Mouse (Mus musculus) liver, embryonic 11.5 days (tissue): ENCODE measurements around the gene Lrch1. TPM values are rescaled to one million over a fixed set of nuclear protein-coding genes. Genes with fewer than 3 reads are reported as not detected.

Experiments
- ATAC-seq: fragments of 200-750 bp; cut with Nextera tagmentation; replicated peaks from 2 replicates; pipeline ENCODE4 v1.8.0; 2017; ENCODE audit warnings: moderate number of reproducible peaks, mild to moderate bottlenecking, moderate TSS enrichment, moderate library complexity; ENCODE audit not compliant: low FRiP score
- DNase-seq: peaks from one replicate; pipeline ENCODE4 v3.0.0-alpha.2; 2017; ENCODE audit warnings: low spot score
- H3K27ac ChIP-seq: fragments of 300-500 bp; sonication (generic); 2 replicates; pipeline ENCODE4 v1.5.1; 2014; ENCODE audit warnings: mild to moderate bottlenecking, low read depth, low read length, control low read depth
- H3K27me3 ChIP-seq: fragments of 300-500 bp; sonication (generic); replicated peaks from 2 replicates; pipeline ENCODE4 v1.6.1; 2014; ENCODE audit warnings: low read length, mixed read lengths; ENCODE audit not compliant: control insufficient read depth, insufficient read depth
- H3K36me3 ChIP-seq: fragments of 300-500 bp; sonication (generic); 2 replicates; pipeline ENCODE4 v1.6.1; 2014; ENCODE audit warnings: mild to moderate bottlenecking, low read length, moderate library complexity, mixed read lengths; ENCODE audit not compliant: control insufficient read depth, insufficient read depth
- H3K4me1 ChIP-seq: fragments of 300-500 bp; sonication (generic); replicated peaks from 2 replicates; pipeline ENCODE4 v1.6.1; 2014; ENCODE audit warnings: low read length, mixed read lengths; ENCODE audit not compliant: control insufficient read depth, insufficient read depth
- H3K4me2 ChIP-seq: fragments of 300-500 bp; sonication (generic); 2 replicates; pipeline ENCODE4 v1.6.1; 2014; ENCODE audit warnings: mild to moderate bottlenecking, control low read depth, moderate library complexity
- H3K4me3 ChIP-seq: fragments of 300-500 bp; sonication (generic); 2 replicates; pipeline ENCODE4 v1.5.1; 2014; ENCODE audit warnings: low read depth, low read length, control low read depth
- H3K9ac ChIP-seq: fragments of 300-500 bp; sonication (generic); 2 replicates; pipeline ENCODE4 v1.6.1; 2014; ENCODE audit warnings: low read depth, low read length, control low read depth
- H3K9me3 ChIP-seq: fragments of 300-500 bp; sonication (generic); 2 replicates; pipeline ENCODE4 v1.6.1; 2016; ENCODE audit warnings: low read length, inconsistent platforms, mixed read lengths; ENCODE audit not compliant: control insufficient read depth
- WGBS: fragments of 180-500 bp; shearing (Covaris S2); extraction: QIAGEN DNeasy Blood & Tissue Kit; methylation state at CpG from one replicate; pipeline ENCODE4 v1.1.7; 2014; 5-methylcytosine and 5-hydroxymethylcytosine counted together
- polyA plus RNA-seq: library from polyadenylated mRNA; unstranded; fragments of >200 nt; fragmentation: Nextera tagmentation; extraction: Ambion mirVana; gene quantifications from 2 replicates; pipeline ENCODE4 v1.2.1, GENCODE M21; 2014

Gene Lrch1
- polyA plus RNA-seq, 1 experiment from 2014 or later, result 8.0 TPM

GRCm38 (mm10) chr14:74983079-74983478 lies 35.4 kb upstream of the Lrch1 start:
- H3K4me3 ChIP-seq, result no peak overlapping the region
- no peak overlapping the region for H3K4me2 ChIP-seq
- no peaks in the 10 kb centered on the region for H3K9me3 ChIP-seq
- DNase-seq (no peak), ATAC-seq (no peak)
- H3K36me3 ChIP-seq, result no peaks in the 10 kb centered on the region
- H3K27ac ChIP-seq, result no peak overlapping the region
- H3K27me3 ChIP-seq, result no peaks in the 10 kb centered on the region
- H3K4me1 ChIP-seq, result no peaks in the 10 kb centered on the region
- no peak overlapping the region for H3K9ac ChIP-seq
- 64% methylated on average over 5 of the region's 5 CpGs for WGBS

GRCm38 (mm10) chr14:74981016-74981415 lies 33.3 kb upstream of the Lrch1 start:
- Histone ChIP-seq H3K36me3 (no peaks in the 10 kb centered on the region), H3K9me3 (no peaks in the 10 kb centered on the region), H3K27ac (no peak overlapping the region), H3K9ac (no peak overlapping the region), H3K4me3 (no peak overlapping the region), H3K4me2 (no peak overlapping the region), H3K27me3 (no peaks in the 10 kb centered on the region), H3K4me1 (no peaks in the 10 kb centered on the region; the same call in 1 of the 2 replicates)
- ATAC-seq (no peak), DNase-seq (no peak)
- WGBS, result 61% methylated on average over 3 of the region's 3 CpGs

GRCm38 (mm10) chr14:74976972-74977371 lies 29.3 kb upstream of the Lrch1 start:
- DNase-seq (no peak), ATAC-seq (no peak)
- no peak overlapping the region for H3K4me3 ChIP-seq
- peaks cover 18% of the 10 kb centered on the region for H3K4me1 ChIP-seq
- H3K9me3 ChIP-seq, result no peaks in the 10 kb centered on the region
- WGBS, result 62% methylated on average over 6 of the region's 6 CpGs
- H3K36me3 ChIP-seq, result no peaks in the 10 kb centered on the region
- no peak overlapping the region for H3K27ac ChIP-seq
- H3K27me3 ChIP-seq, result no peaks in the 10 kb centered on the region
- H3K9ac ChIP-seq, result no peak overlapping the region
- peak overlapping the region; percentile 35; the same call in 1 of the 2 replicates for H3K4me2 ChIP-seq

- H3K4me1 ChIP-seq, result peaks cover 26% of the 10 kb centered on the region
- H3K9ac ChIP-seq, result no peak overlapping the region
- no peaks in the 10 kb centered on the region for H3K9me3 ChIP-seq
- DNase-seq, result no peak
- H3K27ac ChIP-seq, result 0 out of 2 replicates have a peak overlapping the region, but pooled peaks have one; percentile 50
- WGBS, result 36% methylated on average over 10 of the region's 10 CpGs
- no peak for ATAC-seq
- no peak overlapping the region for H3K4me3 ChIP-seq
- no peaks in the 10 kb centered on the region for H3K27me3 ChIP-seq
- no peaks in the 10 kb centered on the region for H3K36me3 ChIP-seq
- 0 out of 2 replicates have a peak overlapping the region, but pooled peaks have one; percentile 13 for H3K4me2 ChIP-seq
These were observed 26.5 kb upstream of the Lrch1 start for GRCm38 (mm10) chr14:74974136-74974651.

GRCm38 (mm10) chr14:74972687-74973086 lies 25.0 kb upstream of the Lrch1 start:
- no peaks in the 10 kb centered on the region for H3K27me3 ChIP-seq
- WGBS, result 65% methylated on average over 5 of the region's 5 CpGs
- H3K4me1 ChIP-seq, result peaks cover 26% of the 10 kb centered on the region
- ATAC-seq (peak; percentile 60), DNase-seq (no peak)
- no peak overlapping the region for H3K9ac ChIP-seq
- H3K9me3 ChIP-seq, result no peaks in the 10 kb centered on the region
- peak overlapping the region; percentile 13; the same call in 1 of the 2 replicates for H3K4me2 ChIP-seq
- H3K27ac ChIP-seq, result peak overlapping the region; percentile 14
- no peak overlapping the region for H3K4me3 ChIP-seq
- H3K36me3 ChIP-seq, result no peaks in the 10 kb centered on the region

- H3K9ac ChIP-seq, result no peak overlapping the region
- peak overlapping the region; percentile 14 for H3K27ac ChIP-seq
- ATAC-seq, result peak; percentile 87
- no peak overlapping the region for H3K4me3 ChIP-seq
- no peaks in the 10 kb centered on the region for H3K36me3 ChIP-seq
- WGBS, result 10% methylated on average over 3 of the region's 3 CpGs
- H3K4me1 ChIP-seq, result peaks cover 26% of the 10 kb centered on the region
- H3K4me2 ChIP-seq, result peak overlapping the region; percentile 13; the same call in 1 of the 2 replicates
- H3K27me3 ChIP-seq, result no peaks in the 10 kb centered on the region
- no peak for DNase-seq
- H3K9me3 ChIP-seq, result no peaks in the 10 kb centered on the region
These were observed 24.5 kb upstream of the Lrch1 start for GRCm38 (mm10) chr14:74972216-74972615.

GRCm38 (mm10) chr14:74963402-74963764 lies 15.7 kb upstream of the Lrch1 start:
- ATAC-seq, result no peak
- Histone ChIP-seq H3K4me2 (no peak overlapping the region), H3K27ac (no peak overlapping the region), H3K9me3 (peaks cover 3% of the 10 kb centered on the region; the same call in 1 of the 2 replicates), H3K4me1 (no peaks in the 10 kb centered on the region), H3K9ac (no peak overlapping the region), H3K4me3 (no peak overlapping the region), H3K27me3 (no peaks in the 10 kb centered on the region), H3K36me3 (no peaks in the 10 kb centered on the region)
- no peak for DNase-seq
- WGBS, result 66% methylated on average over 3 of the region's 3 CpGs

- Histone ChIP-seq H3K27ac (no peak overlapping the region), H3K36me3 (no peaks in the 10 kb centered on the region), H3K27me3 (no peaks in the 10 kb centered on the region), H3K9me3 (peaks cover 3% of the 10 kb centered on the region; the same call in 1 of the 2 replicates), H3K4me3 (no peak overlapping the region), H3K4me1 (no peaks in the 10 kb centered on the region), H3K9ac (no peak overlapping the region), H3K4me2 (no peak overlapping the region)
- ATAC-seq (no peak), DNase-seq (no peak)
- 71% methylated on average over 8 of the region's 8 CpGs for WGBS
These were observed 15.2 kb upstream of the Lrch1 start for GRCm38 (mm10) chr14:74962713-74963401.

GRCm38 (mm10) chr14:74960568-74960967 lies 12.9 kb upstream of the Lrch1 start:
- H3K27me3 ChIP-seq, result no peaks in the 10 kb centered on the region
- 71% methylated on average over 5 of the region's 5 CpGs for WGBS
- no peaks in the 10 kb centered on the region for H3K4me1 ChIP-seq
- no peaks in the 10 kb centered on the region for H3K36me3 ChIP-seq
- no peak overlapping the region for H3K4me3 ChIP-seq
- DNase-seq (no peak), ATAC-seq (no peak)
- no peak overlapping the region for H3K9ac ChIP-seq
- H3K4me2 ChIP-seq, result no peak overlapping the region
- no peak overlapping the region for H3K27ac ChIP-seq
- no peaks in the 10 kb centered on the region for H3K9me3 ChIP-seq
